Mouse (Mus musculus) MEL (cell line): ENCODE results near the gene Gtf2a1l. TPM values are rescaled to one million over a fixed set of nuclear protein-coding genes. Genes with fewer than 3 reads are reported as not detected.

Experiments used
- DNase-seq: peaks from one replicate; pipeline ENCODE4 v3.0.0; 2011; ENCODE audit warnings: low read depth, low spot score
- H3K27ac ChIP-seq: 2 replicates; pipeline ENCODE4 v1.5.1; 2012; ENCODE audit warnings: low read depth, mild to moderate bottlenecking, control low read depth, low read length, moderate library complexity; ENCODE audit not compliant: control insufficient read depth
- H3K27me3 ChIP-seq, 2 experiments: fragments of 150-350 bp in 1 of 2; sonication (generic) in 1 of 2; 2 replicates each; pipeline ENCODE4 v1.6.1; 2012; ENCODE audit warnings: low read length in 2 of 2, mild to moderate bottlenecking in 2 of 2, improper control_type of control experiment in 1 of 2, moderate library complexity in 1 of 2; ENCODE audit not compliant: insufficient read depth in 2 of 2, control insufficient read depth in 1 of 2
- H3K36me3 ChIP-seq, 2 experiments: 2 replicates each; pipeline ENCODE4 v1.6.1; 2012 to 2014; ENCODE audit warnings: low read length in 2 of 2, improper control_type of control experiment in 1 of 2, inconsistent platforms in 1 of 2, mild to moderate bottlenecking in 1 of 2; ENCODE audit not compliant: insufficient read depth in 2 of 2, control insufficient read depth in 1 of 2
- H3K4me1 ChIP-seq, 2 experiments: fragments of 150-350 bp in 1 of 2; sonication (generic) in 1 of 2; 2 replicates each; pipeline ENCODE4 v1.6.1; 2012; ENCODE audit warnings: low read length in 2 of 2, improper control_type of control experiment in 1 of 2, mild to moderate bottlenecking in 1 of 2; ENCODE audit not compliant: insufficient read depth in 2 of 2, control insufficient read depth in 1 of 2
- H3K4me3 ChIP-seq, 2 experiments: fragments of 150-350 bp in 1 of 2; sonication (generic) in 1 of 2; 2 replicates each; pipeline ENCODE4 v1.5.1; 2012; ENCODE audit warnings: low read depth in 2 of 2, low read length in 2 of 2, mild to moderate bottlenecking in 2 of 2, moderate library complexity in 2 of 2, control low read depth in 1 of 2, improper control_type of control experiment in 1 of 2; ENCODE audit not compliant: control insufficient read depth in 1 of 2, insufficient read depth in 1 of 2
- H3K79me2 ChIP-seq: 2 replicates; pipeline ENCODE4 v1.6.1; 2012; ENCODE audit warnings: mild to moderate bottlenecking, low read length, moderate library complexity; ENCODE audit not compliant: control insufficient read depth, poor library complexity, insufficient read depth
- H3K9ac ChIP-seq: 2 replicates; pipeline ENCODE4 v1.6.1; 2012; ENCODE audit warnings: low read depth, mild to moderate bottlenecking, control low read depth, low read length, moderate library complexity; ENCODE audit not compliant: control insufficient read depth, poor library complexity, severe bottlenecking
- H3K9me3 ChIP-seq: fragments of 150-350 bp; sonication (generic); replicated peaks from 2 replicates; pipeline ENCODE4 v1.6.1; 2012; ENCODE audit warnings: mild to moderate bottlenecking, low read length, improper control_type of control experiment, moderate library complexity; ENCODE audit not compliant: insufficient read depth
- BHLHE40 ChIP-seq: IDR thresholded peaks from 2 replicates; pipeline ENCODE4 v1.6.1; 2012; ENCODE audit warnings: low read depth, mild to moderate bottlenecking, inconsistent platforms, low read length, improper control_type of control experiment, borderline replicate concordance
- CHD1 ChIP-seq: IDR thresholded peaks from 2 replicates; pipeline ENCODE4 v1.6.1; 2012; ENCODE audit warnings: low read depth, mild to moderate bottlenecking, inconsistent platforms, low read length, improper control_type of control experiment
- CHD2 ChIP-seq: IDR thresholded peaks from 2 replicates; pipeline ENCODE4 v1.6.1; 2011; ENCODE audit warnings: low read length, improper control_type of control experiment
- E2F4 ChIP-seq: IDR thresholded peaks from 2 replicates; pipeline ENCODE4 v1.6.1; 2011; ENCODE audit warnings: low read depth, low read length, improper control_type of control experiment, borderline replicate concordance
- ELF1 ChIP-seq: IDR thresholded peaks from 2 replicates; pipeline ENCODE4 v1.6.1; 2014; ENCODE audit warnings: low read depth, mild to moderate bottlenecking, inconsistent platforms, low read length, improper control_type of control experiment, moderate library complexity
- HCFC1 ChIP-seq: IDR thresholded peaks from 2 replicates; pipeline ENCODE4 v1.6.1; 2012; ENCODE audit warnings: low read depth, mild to moderate bottlenecking, inconsistent platforms, low read length, improper control_type of control experiment, moderate library complexity
- KAT2A ChIP-seq: conservative IDR thresholded peaks from 2 replicates; pipeline ENCODE4 v1.6.1; 2012; ENCODE audit warnings: low read depth, low read length, improper control_type of control experiment, inconsistent platforms
- MAX ChIP-seq: IDR thresholded peaks from 2 replicates; pipeline ENCODE4 v1.6.1; 2011; ENCODE audit warnings: low read length, improper control_type of control experiment
- NRF1 ChIP-seq: IDR thresholded peaks from 2 replicates; pipeline ENCODE4 v1.6.1; 2014; ENCODE audit warnings: low read depth, mild to moderate bottlenecking, inconsistent platforms, low read length, improper control_type of control experiment, moderate library complexity; ENCODE audit not compliant: poor library complexity, insufficient read depth, severe bottlenecking
- POLR2AphosphoS5 ChIP-seq: IDR thresholded peaks from 2 replicates; pipeline ENCODE4 v1.6.1; 2012; ENCODE audit warnings: low read depth, borderline replicate concordance, mild to moderate bottlenecking, inconsistent platforms, low read length, moderate library complexity, mixed read lengths
- RAD21 ChIP-seq: IDR thresholded peaks from 2 replicates; pipeline ENCODE4 v1.6.1; 2011; ENCODE audit warnings: mild to moderate bottlenecking, low read depth, low read length, improper control_type of control experiment
- SIN3A ChIP-seq: IDR thresholded peaks from 2 replicates; pipeline ENCODE4 v1.6.1; 2012; ENCODE audit warnings: low read length, improper control_type of control experiment, inconsistent platforms
- TAL1 ChIP-seq: IDR thresholded peaks from 2 replicates; pipeline ENCODE4 v1.6.1; 2012; ENCODE audit warnings: mild to moderate bottlenecking, inconsistent platforms, low read length, moderate library complexity, mixed read lengths
- TBP ChIP-seq: IDR thresholded peaks from 2 replicates; pipeline ENCODE4 v1.8.0; 2011; ENCODE audit warnings: low read depth, low read length, improper control_type of control experiment
- TCF12 ChIP-seq: IDR thresholded peaks from 2 replicates; pipeline ENCODE4 v1.6.1; 2014; ENCODE audit warnings: low read depth, mild to moderate bottlenecking, inconsistent platforms, low read length, improper control_type of control experiment, moderate library complexity
- ZMIZ1 ChIP-seq: IDR thresholded peaks from 2 replicates; pipeline ENCODE4 v1.6.1; 2012; ENCODE audit warnings: low read depth, mild to moderate bottlenecking, inconsistent platforms, low read length, improper control_type of control experiment, moderate library complexity
- polyA plus RNA-seq, 2 experiments: library from polyadenylated mRNA; stranded (reverse) in 1 of 2; unstranded in 1 of 2; fragments of >175 nt in 1 of 2; fragments of >200 nt in 1 of 2; gene quantifications; 2 replicates each; pipeline versions ENCODE4 v1.2.1 to v1.2.4; 2012; ENCODE audit warnings: low replicate concordance in 2 of 2, low read depth in 1 of 2; ENCODE audit not compliant: insufficient read length in 2 of 2, insufficient read depth in 1 of 2, missing spikeins in 1 of 2
- total RNA-seq: library from RNA; depleted of rRNA; stranded (reverse); fragments of 300-350 nt; gene quantifications from 2 replicates; pipeline ENCODE4 v1.2.3, GENCODE M21; 2012

Gene Gtf2a1l
- total and polyA plus RNA-seq, 3 experiments = not detected

DNA sequence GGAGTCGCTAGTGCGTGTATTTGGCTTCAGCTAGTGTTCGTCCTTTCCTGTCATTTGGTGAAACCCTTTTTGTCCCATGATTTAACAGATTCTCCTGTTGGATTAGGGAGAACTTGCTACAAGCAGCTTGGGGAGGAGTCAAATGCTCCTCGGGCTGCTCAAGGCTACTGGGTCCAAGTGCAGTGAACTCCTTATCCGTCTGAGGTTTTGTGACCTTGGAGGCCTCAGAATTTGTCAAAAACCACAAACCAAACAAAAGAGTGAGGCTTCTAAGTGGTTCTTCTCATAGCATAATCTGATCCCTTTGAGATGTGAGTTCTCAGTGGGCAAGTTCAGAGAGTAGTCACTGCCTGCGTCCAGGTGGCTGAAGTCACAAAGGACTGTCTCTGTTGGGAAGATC lies 87.3 kb downstream of the Gtf2a1l start:
- no peaks in the 10 kb centered on the region for H3K9me3 ChIP-seq

DNA sequence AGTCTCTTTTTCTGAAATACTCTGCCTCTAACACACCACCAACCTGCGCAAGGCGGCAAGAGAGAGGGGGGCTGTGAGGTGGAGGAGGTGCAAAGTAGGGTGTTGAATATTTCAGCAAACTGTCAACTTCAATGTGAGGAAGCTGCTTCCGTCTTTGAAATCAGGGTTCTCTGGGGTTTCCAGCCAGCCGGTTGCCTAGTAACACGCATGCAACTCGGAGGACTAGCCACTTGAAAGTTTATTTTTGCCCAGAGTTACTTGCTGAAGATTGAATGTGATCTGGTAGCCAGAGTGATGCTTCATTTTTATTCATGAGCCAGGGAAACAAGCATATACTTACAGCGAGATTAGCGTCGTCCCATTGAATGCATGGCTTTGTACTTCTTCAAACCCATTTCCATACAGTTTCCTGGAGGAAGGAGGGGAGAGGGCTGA lies 89.6 kb downstream of the Gtf2a1l start:
- Histone ChIP-seq H3K27me3 (no peaks in the 10 kb centered on the region), H3K9ac (no peak overlapping the region), H3K79me2 (no peaks in the 10 kb centered on the region), H3K36me3 (no peaks in the 10 kb centered on the region), H3K4me3 (no peak overlapping the region), H3K9me3 (no peaks in the 10 kb centered on the region), H3K4me1 (no peaks in the 10 kb centered on the region), H3K27ac (no peak overlapping the region)
- no peak for DNase-seq
- TF ChIP-seq BHLHE40 = no peak

More for the DNA sequence above, 87.3 kb downstream of the Gtf2a1l start:
- Histone ChIP-seq H3K27me3 (no peaks in the 10 kb centered on the region), H3K4me3 (no peak overlapping the region), H3K79me2 (no peaks in the 10 kb centered on the region), H3K4me1 (no peaks in the 10 kb centered on the region), H3K36me3 (no peaks in the 10 kb centered on the region), H3K9ac (no peak overlapping the region), H3K27ac (no peak overlapping the region)
- DNase-seq = no peak
- TF ChIP-seq HCFC1 (no peak), E2F4 (no peak), TCF12 (no peak), ELF1 (no peak), TBP (no peak), ZMIZ1 (no peak), MAX (no peak), POLR2AphosphoS5 (no peak), CHD2 (no peak), SIN3A (no peak), RAD21 (no peak), KAT2A (no peak), TAL1 (no peak), NRF1 (no peak), CHD1 (no peak)
